Mouse (Mus musculus) kidney, adult 2 months (tissue): ENCODE measurements around the gene Ugt1a9. TPM values are rescaled to one million over a fixed set of nuclear protein-coding genes. Genes with fewer than 3 reads are reported as not detected.
"Not testable (repeated sequence)": the region's sequence is repeated elsewhere in the genome, so short reads cannot be mapped to it uniquely, and the experiment has no call there.

Experiments used
- DNase-seq: peaks from one replicate; pipeline ENCODE4 v3.0.0; 2021
- H3K27ac ChIP-seq: fragments of 200-500 bp; 2 replicates; pipeline ENCODE4 v1.5.1; 2012; ENCODE audit warnings: low read depth, low read length, control low read depth, inconsistent platforms; ENCODE audit not compliant: insufficient read depth
- H3K27me3 ChIP-seq: fragments of 200-500 bp; replicated peaks from 2 replicates; pipeline ENCODE4 v1.6.1; 2012; ENCODE audit warnings: mild to moderate bottlenecking, moderate library complexity, low read length, inconsistent platforms; ENCODE audit not compliant: control insufficient read depth, insufficient read depth
- H3K36me3 ChIP-seq: fragments of 200-500 bp; 2 replicates; pipeline ENCODE4 v1.6.1; 2012; ENCODE audit warnings: mild to moderate bottlenecking, moderate library complexity, low read length, inconsistent platforms; ENCODE audit not compliant: control insufficient read depth, insufficient read depth
- H3K4me1 ChIP-seq: fragments of 200-500 bp; 2 replicates; pipeline ENCODE4 v1.6.1; 2011; ENCODE audit warnings: low read length; ENCODE audit not compliant: control insufficient read depth, insufficient read depth
- H3K4me3 ChIP-seq: fragments of 200-500 bp; 2 replicates; pipeline ENCODE4 v1.5.1; 2011; ENCODE audit warnings: mild to moderate bottlenecking, low read depth, low read length, control low read depth; ENCODE audit not compliant: insufficient read depth
- CTCF ChIP-seq: fragments of 200-500 bp; conservative IDR thresholded peaks from 2 replicates; pipeline ENCODE4 v1.5.1; 2011; ENCODE audit warnings: low read depth, mild to moderate bottlenecking, control low read depth, low read length, moderate library complexity, mixed read lengths; ENCODE audit not compliant: insufficient read depth, insufficient read length
- POLR2A ChIP-seq: fragments of 200-500 bp; IDR thresholded peaks from one replicate; pipeline ENCODE4 v1.6.1; 2011; ENCODE audit warnings: low read depth, low read length, control low read depth
- WGBS: fragments of 180-500 bp; shearing (Covaris S2); methylation state at CpG from one replicate; pipeline ENCODE4 v1.1.7; 2018; 5-methylcytosine and 5-hydroxymethylcytosine counted together
- polyA plus RNA-seq: library from polyadenylated mRNA; depleted of rRNA; stranded (reverse); fragments of >200 nt; gene quantifications from 2 replicates; pipeline ENCODE4 v1.2.3, GENCODE M21; 2012

Gene Ugt1a9
- polyA plus RNA-seq, 1 experiment = 5.1 TPM

DNA sequence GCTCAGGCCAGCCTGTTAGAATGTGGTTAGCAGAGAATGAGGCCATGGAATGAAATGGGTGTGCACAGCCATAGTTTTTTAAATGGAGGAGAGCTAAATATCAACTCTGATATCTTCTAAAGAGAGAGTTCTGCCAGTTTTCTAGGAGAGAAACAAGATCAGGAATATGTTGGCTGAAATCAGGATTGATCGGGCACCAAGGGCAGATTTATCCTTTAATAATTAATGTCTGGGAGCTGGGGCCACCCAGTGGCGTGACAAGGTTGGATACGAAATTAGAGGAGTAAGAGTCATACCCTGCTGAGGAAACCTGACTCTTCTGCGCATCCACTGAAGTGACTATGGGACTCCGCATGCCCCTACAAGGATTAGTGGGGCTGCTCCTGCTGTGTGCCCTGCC lies 95.1 kb downstream of the Ugt1a9 start, which contains the start of gene Ugt1a5:
Ugt1a5 (plus strand) TSS at position 302 of the 400 bp plus-strand sequence.
- Histone ChIP-seq H3K36me3 (no peaks in the 10 kb centered on the region), H3K4me1 (no peaks in the 10 kb centered on the region), H3K27ac (no peak within 1 kb of the TSS), H3K27me3 (no peaks in the 10 kb centered on the region), H3K4me3 (no peak within 1 kb of the TSS)
- TF ChIP-seq CTCF = 0 out of 2 replicates have a peak, but pooled peaks have one; percentile 16
- no peak for TF ChIP-seq POLR2A
- DNase-seq = no peak
- WGBS = 74% methylated on average over 5 of the region's 5 CpGs

DNA sequence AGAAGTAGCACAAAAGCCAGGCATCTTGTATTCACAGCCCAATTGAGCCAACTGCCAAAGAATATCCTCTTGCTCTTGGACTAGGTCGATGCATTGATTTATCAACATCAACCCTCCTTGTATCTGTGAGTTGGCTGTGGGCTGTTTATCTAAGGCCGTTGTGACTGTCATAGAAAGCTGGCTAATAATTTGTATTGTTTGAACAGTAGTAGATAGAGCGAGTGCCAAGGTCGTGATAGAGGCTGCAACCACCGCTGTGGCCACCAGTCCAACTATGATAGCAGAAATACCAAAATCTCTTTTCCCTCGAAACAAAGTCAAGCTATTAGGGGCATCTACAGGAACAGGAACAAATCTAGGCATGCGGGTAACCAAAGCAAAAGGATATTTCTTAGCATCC lies 101.6 kb downstream of the Ugt1a9 start:
- H3K4me3 ChIP-seq, H3K36me3 ChIP-seq, DNase-seq, H3K4me1 ChIP-seq, H3K27me3 ChIP-seq, H3K27ac ChIP-seq: not testable (repeated sequence)
- WGBS = 85% methylated on average over 7 of the region's 7 CpGs

GRCm38 (mm10) chr1:88179657-88180056 lies 109.1 kb downstream of the Ugt1a9 start:
- no peaks in the 10 kb centered on the region for H3K36me3 ChIP-seq
- peak; percentile 62 for DNase-seq
- WGBS = 92% methylated on average over 1 of the region's 1 CpGs
- H3K27me3 ChIP-seq = no peaks in the 10 kb centered on the region
- no peak for TF ChIP-seq POLR2A
- TF ChIP-seq CTCF = no peak
- H3K4me1 ChIP-seq = no peaks in the 10 kb centered on the region
- H3K4me3 ChIP-seq = no peak overlapping the region
- H3K27ac ChIP-seq = no peak overlapping the region

DNA sequence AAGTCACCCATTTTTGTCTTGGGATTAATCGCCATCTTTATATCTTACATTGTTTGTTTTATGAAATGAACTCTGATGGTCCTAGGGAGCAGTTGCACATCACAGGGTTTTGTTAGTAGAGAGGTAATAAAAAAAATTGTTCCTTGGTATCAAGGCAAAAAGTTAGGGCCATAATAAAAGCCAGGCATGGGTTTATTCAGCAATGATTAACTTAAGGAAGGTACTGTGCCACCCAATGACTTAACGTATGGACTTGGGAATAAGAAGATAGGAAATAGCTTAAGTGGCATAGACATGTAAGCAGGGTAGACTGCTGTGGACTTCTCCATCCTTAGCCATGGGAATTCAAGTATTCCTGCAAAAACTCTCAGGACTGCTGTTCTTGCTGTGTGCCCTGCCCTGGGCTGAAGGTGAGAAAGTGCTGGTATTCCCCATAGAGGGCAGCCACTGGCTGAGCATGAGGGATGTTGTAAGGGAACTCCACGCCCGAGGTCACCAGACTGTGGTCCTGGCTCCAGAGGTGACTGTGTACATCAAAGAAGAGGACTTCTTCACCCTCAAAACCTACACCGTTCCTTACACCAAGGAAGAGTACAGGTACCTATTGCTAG lies 115.8 kb downstream of the Ugt1a9 start:
- no peak overlapping the region for H3K27ac ChIP-seq
- no peak for DNase-seq
- 87% methylated on average over 5 of the region's 5 CpGs for WGBS
- no peaks in the 10 kb centered on the region for H3K36me3 ChIP-seq
- no peak overlapping the region for H3K4me3 ChIP-seq
- H3K27me3 ChIP-seq = no peaks in the 10 kb centered on the region
- peaks cover 5% of the 10 kb centered on the region; the same call in 1 of the 2 replicates for H3K4me1 ChIP-seq
- no peak for TF ChIP-seq CTCF
- no peak for TF ChIP-seq POLR2A

DNA sequence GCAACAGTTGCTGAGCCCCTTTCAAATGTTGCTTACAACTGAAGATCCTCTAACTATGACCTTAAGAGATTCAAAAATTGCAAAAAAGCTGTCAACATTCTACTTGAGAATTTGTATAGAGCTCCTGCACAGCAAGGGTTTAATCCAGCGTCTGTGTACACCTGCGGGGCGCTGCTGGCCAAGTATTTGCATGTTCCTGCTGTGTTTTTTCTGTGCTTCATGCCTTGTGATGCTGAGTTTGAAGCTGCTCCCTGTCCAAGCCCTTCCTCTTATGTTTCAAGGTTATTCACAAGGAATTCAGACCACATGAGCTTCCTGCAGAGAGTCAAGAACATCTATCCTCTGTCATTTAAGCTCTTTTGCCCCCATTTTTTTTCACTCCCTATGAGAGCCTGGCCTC lies 121.5 kb downstream of the Ugt1a9 start:
- 84% methylated on average over 3 of the region's 3 CpGs for WGBS
- H3K4me3 ChIP-seq = no peak overlapping the region
- no peaks in the 10 kb centered on the region for H3K36me3 ChIP-seq
- DNase-seq = no peak
- no peak overlapping the region for H3K27ac ChIP-seq
- peaks cover 22% of the 10 kb centered on the region for H3K4me1 ChIP-seq
- no peaks in the 10 kb centered on the region for H3K27me3 ChIP-seq
- TF ChIP-seq CTCF (no peak), POLR2A (no peak)

DNA sequence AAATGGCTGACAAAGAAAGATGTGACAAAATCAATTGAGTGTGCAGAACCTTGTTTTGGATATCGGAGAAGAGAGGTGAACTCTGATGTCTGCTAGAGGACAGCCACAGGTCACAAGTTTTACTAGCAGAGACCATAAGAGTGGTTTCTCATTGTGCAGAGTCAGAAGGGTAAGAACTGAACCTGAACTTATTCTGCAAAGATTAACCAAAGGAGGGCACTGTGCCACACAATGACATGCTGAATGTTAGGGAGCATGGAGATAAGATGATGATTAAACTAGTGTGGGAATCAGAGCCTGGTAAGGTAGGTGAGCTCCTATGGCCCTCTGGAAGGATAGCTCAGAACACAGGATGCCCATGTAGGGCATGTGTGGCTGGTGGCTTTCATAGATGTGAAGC lies 125.1 kb downstream of the Ugt1a9 start:
- peaks cover 30% of the 10 kb centered on the region for H3K4me1 ChIP-seq

DNA sequence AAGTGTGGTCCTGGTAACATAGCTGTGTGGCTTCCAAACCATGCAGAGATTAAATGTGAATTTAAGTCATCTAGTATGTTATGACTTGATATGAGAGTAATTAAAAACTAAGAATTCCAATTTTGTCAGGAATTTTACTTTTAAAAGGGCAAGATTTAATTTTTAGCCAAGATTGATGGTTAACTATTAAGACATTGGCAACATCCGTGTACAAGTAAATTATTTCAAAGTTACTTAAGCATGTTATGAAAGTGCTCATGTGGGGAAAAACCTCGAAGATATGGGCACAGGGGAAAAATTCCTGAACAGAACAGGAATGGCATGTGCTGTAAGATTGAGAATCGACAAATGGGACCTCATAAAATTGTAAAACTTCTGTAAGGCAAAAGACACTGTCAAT lies 126.8 kb downstream of the Ugt1a9 start:
- Histone ChIP-seq H3K4me1 (peaks cover 23% of the 10 kb centered on the region), H3K4me3 (no peak overlapping the region), H3K27ac (peak overlapping the region; percentile 58; the same call in 1 of the 2 replicates), H3K27me3 (no peaks in the 10 kb centered on the region), H3K36me3 (no peaks in the 10 kb centered on the region)
- 25% methylated on average over 3 of the region's 3 CpGs for WGBS
- TF ChIP-seq CTCF (no peak), POLR2A (no peak)
- peak; percentile 62 for DNase-seq

More for the DNA sequence above, 125.1 kb downstream of the Ugt1a9 start:
- WGBS = 44% methylated on average over 1 of the region's 1 CpGs
- DNase-seq = peak; percentile 94
- no peaks in the 10 kb centered on the region for H3K27me3 ChIP-seq
- no peak for TF ChIP-seq CTCF
- TF ChIP-seq POLR2A = no peak
- no peak overlapping the region for H3K4me3 ChIP-seq
- H3K36me3 ChIP-seq = no peaks in the 10 kb centered on the region
- no peak overlapping the region for H3K27ac ChIP-seq
